28 mouse cellular contexts compared by ENCODE assay signal in the genomic region with DNA sequence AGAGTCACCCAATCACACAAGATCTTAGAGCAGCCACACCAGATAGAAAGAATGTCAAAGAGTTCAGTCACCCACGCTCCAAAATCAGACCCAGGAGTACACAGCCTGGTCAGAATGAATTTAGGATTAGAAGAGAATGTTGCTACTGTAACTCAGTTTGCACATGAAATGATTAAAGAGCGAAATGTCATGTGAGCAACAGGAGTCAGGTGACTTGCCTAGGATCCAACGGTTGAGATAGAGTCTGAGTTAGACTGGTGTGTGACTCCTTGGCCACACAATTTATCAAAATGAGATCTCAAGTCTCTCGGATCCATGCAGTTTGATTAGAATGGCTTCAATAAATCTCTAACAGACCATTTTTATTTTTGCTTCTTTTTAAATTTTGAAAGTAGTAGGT. TPM values are rescaled to one million over a fixed set of nuclear protein-coding genes. Genes with fewer than 3 reads are reported as not detected.
DNase-seq lines count a peak whose midpoint lies in the region; ATAC-seq and TF ChIP-seq lines count a peak whose summit lies in the region.
"Had no signal": no experiment of that assay in that cellular context is flagged by ENCODE, and none has a peak within 500 bp of the region (broad histone marks: within the 10 kb centered on the region; RNA-seq: fewer than 3 reads in every experiment).

No protein-coding gene starts in this region.

- TF ChIP-seq POLR2A in heart, adult 2 months (IDR thresholded peaks at IDR 0.05; ENCODE audit: insufficient read depth, low read depth, low read length) = no peak

- H3K4me2 ChIP-seq in intestine, embryonic 14.5 days (ENCODE audit: low read length) = no peak overlapping the region
- no peak overlapping the region for H3K4me2 ChIP-seq in intestine, postnatal 0 days (replicated peaks; ENCODE audit: low read depth)
- no peak overlapping the region for H3K4me2 ChIP-seq in midbrain, embryonic 11.5 days
- no peak overlapping the region for H3K4me2 ChIP-seq in midbrain, postnatal 0 days (ENCODE audit: low read depth, low read length, poor library complexity, severe bottlenecking)
- H3K4me2 ChIP-seq: embryonic facial prominence, embryonic 13.5 days; forebrain, embryonic 13.5 days; kidney, embryonic 15.5 days; midbrain, embryonic 15.5 days; neural tube, embryonic 13.5 days had no signal

- H3K4me3 ChIP-seq in heart, adult 2 months = no peak overlapping the region
- no peak overlapping the region for H3K4me3 ChIP-seq in heart, embryonic 10.5 days
- no peak overlapping the region for H3K4me3 ChIP-seq in intestine, embryonic 14.5 days (ENCODE audit: low read depth, low read length)
- H3K4me3 ChIP-seq in intestine, postnatal 0 days (ENCODE audit: low read depth, low read length) = no peak overlapping the region
- no peak overlapping the region for H3K4me3 ChIP-seq in midbrain, embryonic 11.5 days (ENCODE audit: low read depth, low read length)
- H3K4me3 ChIP-seq in midbrain, postnatal 0 days (ENCODE audit: low read depth, low read length) = no peak overlapping the region
- H3K4me3 ChIP-seq: embryonic facial prominence, embryonic 13.5 days; forebrain, embryonic 13.5 days; hindbrain, embryonic 10.5 days; kidney, embryonic 15.5 days; midbrain, embryonic 15.5 days; myocyte; neural tube, embryonic 13.5 days had no signal

- intact Hi-C loops in heart, adult 2 months (cut with DNase I) = no loop called here

- DNase-seq in heart, adult 2 months = no peak
- no peak for DNase-seq in heart, embryonic 10.5 days (ENCODE audit: low spot score)
- peak; percentile 23 for DNase-seq in intestine, embryonic 14.5 days (ENCODE audit: low spot score)
- DNase-seq in midbrain, embryonic 11.5 days (ENCODE audit: low spot score, missing footprints) = peak; percentile 44
- DNase-seq in midbrain, postnatal 0 days (ENCODE audit: low spot score) = no peak
- no peak for DNase-seq in adrenal gland, postnatal 4 days (ENCODE audit: low spot score in 2 of 2)
- DNase-seq: adrenal gland, postnatal 36 days; cerebellum, adult 2 months; cerebellum, postnatal 36 days; embryo, embryonic 11 days; kidney, adult 11 months; kidney, postnatal 36 days; layer of hippocampus, postnatal 36 days; lung, postnatal 10 days; retina, postnatal 1 day; right cerebral cortex, postnatal 25 days; spleen, adult 18-20 months had no signal

- H3K79me2 ChIP-seq in heart, adult 2 months (replicated peaks; ENCODE audit: control insufficient read depth, insufficient read depth, low read length) = 0 out of 2 replicates have a peak, but pooled peaks cover 5% of the 10 kb centered on the region

- H3K36me3 ChIP-seq in heart, adult 2 months (ENCODE audit: control insufficient read depth, insufficient read depth, low read length) = peaks cover 51% of the 10 kb centered on the region
- peaks cover 2% of the 10 kb centered on the region; the same call in 1 of the 2 replicates for H3K36me3 ChIP-seq in heart, embryonic 10.5 days
- no peaks in the 10 kb centered on the region for H3K36me3 ChIP-seq in intestine, embryonic 14.5 days (ENCODE audit: control insufficient read depth, insufficient read depth, low read length)
- no peaks in the 10 kb centered on the region for H3K36me3 ChIP-seq in intestine, postnatal 0 days (ENCODE audit: control insufficient read depth, insufficient read depth)
- no peaks in the 10 kb centered on the region for H3K36me3 ChIP-seq in midbrain, embryonic 11.5 days (ENCODE audit: control insufficient read depth, insufficient read depth, low read length)
- H3K36me3 ChIP-seq in midbrain, postnatal 0 days (ENCODE audit: insufficient read depth, low read length) = no peaks in the 10 kb centered on the region
- H3K36me3 ChIP-seq: embryonic facial prominence, embryonic 13.5 days; hindbrain, embryonic 10.5 days; kidney, embryonic 15.5 days; midbrain, embryonic 15.5 days; neural tube, embryonic 13.5 days had no signal

- no peak for TF ChIP-seq CTCF in heart, adult 2 months (IDR thresholded peaks at IDR 0.05)
- no peak for TF ChIP-seq CTCF in intestine, postnatal 0 days (IDR thresholded peaks at IDR 0.05; ENCODE audit: low read depth)
- TF ChIP-seq CTCF in midbrain, postnatal 0 days (IDR thresholded peaks at IDR 0.05) = no peak

- TF ChIP-seq EP300 in heart, adult 2 months (IDR thresholded peaks at IDR 0.05; ENCODE audit: insufficient read depth, low read depth, low read length) = no peak

- WGBS in heart, adult 2 months = 69% methylated on average over 4 of the region's 4 CpGs
- 84% methylated on average over 4 of the region's 4 CpGs for WGBS in heart, embryonic 10.5 days
- 82% methylated on average over 4 of the region's 4 CpGs for WGBS in intestine, embryonic 14.5 days
- WGBS in intestine, postnatal 0 days = 77% methylated on average over 4 of the region's 4 CpGs
- WGBS in midbrain, embryonic 11.5 days = 92% methylated on average over 4 of the region's 4 CpGs
- WGBS in midbrain, postnatal 0 days = 88% methylated on average over 4 of the region's 4 CpGs

- peaks cover 33% of the 10 kb centered on the region for H3K4me1 ChIP-seq in heart, adult 2 months (ENCODE audit: control insufficient read depth, insufficient read depth, low read length)
- H3K4me1 ChIP-seq in heart, embryonic 10.5 days = no peaks in the 10 kb centered on the region
- H3K4me1 ChIP-seq in intestine, embryonic 14.5 days (replicated peaks; ENCODE audit: control insufficient read depth, insufficient read depth, low read length) = no peaks in the 10 kb centered on the region
- H3K4me1 ChIP-seq in intestine, postnatal 0 days (replicated peaks; ENCODE audit: control insufficient read depth, insufficient read depth, low read length) = no peaks in the 10 kb centered on the region
- H3K4me1 ChIP-seq in midbrain, embryonic 11.5 days (ENCODE audit: control insufficient read depth, insufficient read depth, low read length) = no peaks in the 10 kb centered on the region
- H3K4me1 ChIP-seq in midbrain, postnatal 0 days (ENCODE audit: insufficient read depth, low read length) = no peaks in the 10 kb centered on the region
- H3K4me1 ChIP-seq: forebrain, embryonic 13.5 days; kidney, embryonic 15.5 days; midbrain, embryonic 15.5 days; neural tube, embryonic 13.5 days had no signal

- H3K9ac ChIP-seq in heart, adult 2 months (ENCODE audit: low read depth, low read length) = no peak overlapping the region
- H3K9ac ChIP-seq in intestine, embryonic 14.5 days (ENCODE audit: low read length) = no peak overlapping the region
- no peak overlapping the region for H3K9ac ChIP-seq in intestine, postnatal 0 days (ENCODE audit: low read depth, low read length)
- H3K9ac ChIP-seq in midbrain, embryonic 11.5 days (ENCODE audit: low read length) = no peak overlapping the region
- no peak overlapping the region for H3K9ac ChIP-seq in midbrain, postnatal 0 days (replicated peaks; ENCODE audit: low read length, poor library complexity, severe bottlenecking)
- H3K9ac ChIP-seq: embryonic facial prominence, embryonic 13.5 days; forebrain, embryonic 13.5 days; kidney, embryonic 15.5 days; midbrain, embryonic 15.5 days; neural tube, embryonic 13.5 days had no signal

- peak overlapping the region; percentile 24 for H3K27ac ChIP-seq in heart, adult 2 months
- no peak overlapping the region for H3K27ac ChIP-seq in heart, embryonic 10.5 days
- no peak overlapping the region for H3K27ac ChIP-seq in intestine, embryonic 14.5 days (ENCODE audit: low read depth)
- no peak overlapping the region for H3K27ac ChIP-seq in intestine, postnatal 0 days (ENCODE audit: low read depth, low read length)
- no peak overlapping the region for H3K27ac ChIP-seq in midbrain, embryonic 11.5 days (ENCODE audit: low read depth, low read length)
- no peak overlapping the region for H3K27ac ChIP-seq in midbrain, postnatal 0 days (ENCODE audit: low read depth, low read length)
- H3K27ac ChIP-seq: embryonic facial prominence, embryonic 13.5 days; forebrain, embryonic 13.5 days; hindbrain, embryonic 10.5 days; kidney, embryonic 15.5 days; midbrain, embryonic 15.5 days; neural tube, embryonic 13.5 days had no signal

- H3K27me3 ChIP-seq in heart, adult 2 months (ENCODE audit: control insufficient read depth, insufficient read depth, low read length) = no peaks in the 10 kb centered on the region
- H3K27me3 ChIP-seq in heart, embryonic 10.5 days (ENCODE audit: insufficient read depth, poor library complexity, severe bottlenecking) = no peaks in the 10 kb centered on the region
- no peaks in the 10 kb centered on the region for H3K27me3 ChIP-seq in intestine, embryonic 14.5 days (replicated peaks; ENCODE audit: control insufficient read depth, insufficient read depth, low read length)
- no peaks in the 10 kb centered on the region for H3K27me3 ChIP-seq in intestine, postnatal 0 days (replicated peaks; ENCODE audit: control insufficient read depth, insufficient read depth, low read length)
- H3K27me3 ChIP-seq in midbrain, embryonic 11.5 days (ENCODE audit: control insufficient read depth, insufficient read depth, low read length) = no peaks in the 10 kb centered on the region
- H3K27me3 ChIP-seq in midbrain, postnatal 0 days (ENCODE audit: insufficient read depth, low read length) = no peaks in the 10 kb centered on the region
- H3K27me3 ChIP-seq: embryonic facial prominence, embryonic 13.5 days; forebrain, embryonic 13.5 days; kidney, embryonic 15.5 days; neural tube, embryonic 13.5 days; Patski had no signal

- no peak for ATAC-seq in intestine, embryonic 14.5 days (replicated peaks; ENCODE audit: low FRiP score, low TSS enrichment, low read depth)
- no peak for ATAC-seq in intestine, postnatal 0 days
- ATAC-seq in midbrain, embryonic 11.5 days (ENCODE audit: low FRiP score) = no peak
- ATAC-seq in midbrain, postnatal 0 days (ENCODE audit: low FRiP score) = no peak
- ATAC-seq: CD4-positive, CD25-positive, alpha-beta regulatory T cell, adult 4 months; forebrain, embryonic 13.5 days; hindbrain, embryonic 16.5 days; midbrain, embryonic 15.5 days; Patski had no signal

- no peaks in the 10 kb centered on the region for H3K9me3 ChIP-seq in heart, embryonic 10.5 days
- no peaks in the 10 kb centered on the region for H3K9me3 ChIP-seq in intestine, embryonic 14.5 days (ENCODE audit: control insufficient read depth, low read length)
- no peaks in the 10 kb centered on the region for H3K9me3 ChIP-seq in intestine, postnatal 0 days (ENCODE audit: control insufficient read depth)
- H3K9me3 ChIP-seq in midbrain, embryonic 11.5 days (ENCODE audit: control insufficient read depth, low read length) = no peaks in the 10 kb centered on the region
- no peaks in the 10 kb centered on the region for H3K9me3 ChIP-seq in midbrain, postnatal 0 days (ENCODE audit: low read length)
- H3K9me3 ChIP-seq: embryonic facial prominence, embryonic 13.5 days; forebrain, embryonic 13.5 days; hindbrain, embryonic 10.5 days; kidney, embryonic 15.5 days; midbrain, embryonic 15.5 days; neural tube, embryonic 13.5 days had no signal

RNA-seq across cellular contexts. Expression of gene Fli1, which starts 11.1 kb away (rescaled TPM):
- 10 to 100 TPM; 23.5 to 28.2 TPM for total RNA-seq in heart, adult 2 months (2021)
- 14.9 and 17.4 TPM in 2 replicates for polyA plus RNA-seq in heart, adult 2 months (2012; rRNA removed)
- polyA plus RNA-seq in heart, embryonic 10.5 days (2016; fragmentation: Nextera tagmentation; extraction: Ambion mirVana) = 17.5 and 20.8 TPM in 2 replicates
- 14.8 and 15.0 TPM in 2 replicates for polyA plus RNA-seq in intestine, embryonic 14.5 days (2014; fragmentation: Nextera tagmentation; extraction: Ambion mirVana)
- polyA plus RNA-seq in intestine, postnatal 0 days (2015; fragmentation: Nextera tagmentation; extraction: Ambion mirVana) = 6.0 and 6.1 TPM in 2 replicates
- 12.6 and 12.8 TPM in 2 replicates for polyA plus RNA-seq in midbrain, embryonic 11.5 days (2014; fragmentation: Nextera tagmentation; extraction: Ambion mirVana)
- total RNA-seq in midbrain, postnatal 0 days (2014; rRNA removed) = 8.4 and 9.1 TPM in 2 replicates
- 5.5 and 5.9 TPM in 2 replicates for polyA plus RNA-seq in midbrain, postnatal 0 days (2015; fragmentation: Nextera tagmentation; extraction: Ambion mirVana)
- 10 to 100 TPM; 27.5 to 28.1 TPM for total RNA-seq in adrenal gland, postnatal 4 days (2021)
- polyA plus RNA-seq: myocyte had no signal

Comparison
In these comparisons a context has a peak if more than half of its experiments do, and no peak if none do; other contexts are left out.
1. DNase-seq: peak in intestine, embryonic 14.5 days (single experiment) and midbrain, embryonic 11.5 days (single experiment); none in heart, adult 2 months (0 of 2), heart, embryonic 10.5 days (single experiment), midbrain, postnatal 0 days (single experiment) and adrenal gland, postnatal 4 days (0 of 2).